Mouse (Mus musculus): ENCODE data around the gene Mab21l1. TPM values are rescaled to one million over a fixed set of nuclear protein-coding genes. Genes with fewer than 3 reads are reported as not detected.

Gene Mab21l1
- total RNA-seq (2023): not detected

GRCm38 (mm10) chr3:55782056-55782687, at the start of gene Mab21l1:
Gene Mab21l1, plus strand, starts transcription at chr3:55782510.

All from T-cell, adult 66 days (primary cell).